Mouse (Mus musculus): Measurements from ENCODE around the gene Zc3h4. TPM values are rescaled to one million over a fixed set of nuclear protein-coding genes. Genes with fewer than 3 reads are reported as not detected.

The Zc3h4 gene
- total RNA-seq, 2 experiments from 2014 or later = 29.0 to 29.9 TPM

GRCm38 (mm10) chr7:16471549-16471948 is 70.8 kb downstream of the Zc3h4 start:
- intact Hi-C loops (cut with DNase I) = no loop called here
- no peak for DNase-seq (ENCODE audit: low spot score)

- intact Hi-C loops (cut with DNase I) = no loop called here
Measured at GRCm38 (mm10) chr7:16472116-16472709, 71.5 kb downstream of the Zc3h4 start.

DNA sequence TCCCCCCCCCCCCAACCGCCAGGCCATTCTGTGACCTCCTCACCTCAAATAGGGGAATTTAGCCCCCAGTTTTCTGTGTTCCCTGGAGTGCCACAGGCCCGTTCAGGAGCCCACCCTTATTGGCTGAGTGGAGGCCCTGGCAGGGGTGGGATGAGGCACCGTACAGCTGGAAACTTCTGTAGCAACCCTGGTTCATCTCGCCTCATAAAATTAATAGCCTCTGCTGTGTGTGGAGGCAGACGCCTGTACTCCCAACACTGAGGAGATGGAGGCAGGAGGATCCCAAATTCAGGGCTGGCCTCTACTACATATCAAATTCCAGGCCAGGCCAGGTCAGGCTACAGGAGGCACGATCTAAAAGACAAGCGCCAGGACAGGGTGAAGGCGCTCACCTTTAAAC is 73.1 kb downstream of the Zc3h4 start:
- intact Hi-C loops (cut with DNase I) = no loop called here

More at GRCm38 (mm10) chr7:16472116-16472709, 71.5 kb downstream of the Zc3h4 start:
- DNase-seq (ENCODE audit: low spot score) = no peak

DNA sequence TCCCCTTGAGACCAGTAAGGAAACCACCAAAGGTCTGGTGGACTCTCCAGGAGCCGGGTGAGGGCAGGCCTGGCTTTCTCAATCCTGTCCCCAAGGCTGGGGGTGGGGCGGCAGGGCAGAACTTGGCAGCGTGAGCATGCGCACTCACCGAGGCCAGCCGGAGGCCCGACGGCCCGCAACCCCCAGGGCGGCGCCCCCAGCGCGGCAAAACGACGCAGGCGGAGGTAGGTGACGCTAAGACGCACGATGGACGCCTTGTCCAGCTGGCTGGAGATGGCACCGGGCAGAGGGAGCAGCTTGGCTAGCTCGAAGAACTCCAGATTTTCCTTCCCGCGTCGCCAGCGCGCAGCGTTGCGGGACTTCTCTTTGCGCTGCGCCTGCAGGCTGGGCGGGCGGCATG is 73.7 kb downstream of the Zc3h4 start:
- no peak for DNase-seq (ENCODE audit: low spot score)
- intact Hi-C loops (cut with DNase I) = no loop called here

More for the DNA sequence above, 73.1 kb downstream of the Zc3h4 start:
- DNase-seq (ENCODE audit: low spot score) = no peak

DNA sequence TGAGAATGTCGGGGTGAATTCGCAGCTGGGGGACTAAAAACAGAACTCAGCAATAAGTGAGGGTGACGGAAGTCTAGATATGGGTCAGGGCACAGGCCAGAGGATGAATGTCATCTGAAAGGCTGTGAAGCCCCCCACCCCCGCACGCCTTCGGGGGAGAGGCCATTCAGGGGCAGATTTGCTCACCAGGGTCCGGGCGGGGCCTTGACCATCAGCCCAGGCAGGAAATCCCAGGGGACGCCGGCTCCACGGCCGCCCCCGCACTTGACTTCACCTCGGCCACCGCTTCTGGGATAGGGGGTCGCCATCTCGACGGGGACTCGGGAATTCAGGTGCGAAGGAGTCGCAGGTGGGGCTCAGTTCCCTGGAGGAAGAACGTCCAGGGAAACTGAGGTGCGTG is 74.6 kb downstream of the Zc3h4 start:
- intact Hi-C loops (cut with DNase I) = no loop called here
- DNase-seq (ENCODE audit: low spot score) = no peak

- intact Hi-C loops (cut with DNase I) = no loop called here
Measured at GRCm38 (mm10) chr7:16475764-16476599, 75.3 kb downstream of the Zc3h4 start.

GRCm38 (mm10) chr7:16476600-16476989 is 75.9 kb downstream of the Zc3h4 start:
- intact Hi-C loops (cut with DNase I) = no loop called here
- DNase-seq (ENCODE audit: low spot score) = no peak

More at GRCm38 (mm10) chr7:16475764-16476599, 75.3 kb downstream of the Zc3h4 start:
- no peak for DNase-seq (ENCODE audit: low spot score)

- no peak for DNase-seq (ENCODE audit: low spot score)
- intact Hi-C loops (cut with DNase I) = no loop called here
Measured at GRCm38 (mm10) chr7:16477628-16478027, 76.9 kb downstream of the Zc3h4 start, which contains the start of gene Npas1. Npas1 (minus strand) TSS chr7:16477728.

Other genes starting within 250 kb of the Zc3h4 start
- gene Meis3, start 225.8 kb upstream of the Zc3h4 start, total RNA-seq (2021) = 1 to 10 TPM; 4.4 to 5.3 TPM
- 1 to 10 TPM; 8.3 TPM for gene Dhx34, start 178.9 kb upstream of the Zc3h4 start, total RNA-seq (2021)
- gene C5ar2, start 156.8 kb upstream of the Zc3h4 start, total RNA-seq (2021) = 1 to 10 TPM; 1.4 to 1.9 TPM
- 1 to 10 TPM; 5.1 to 6.5 TPM for gene C5ar1, start 141.4 kb upstream of the Zc3h4 start, total RNA-seq (2021)
- 10 to 100 TPM; 13.7 to 15.0 TPM for gene Inafm1, start 127.3 kb upstream of the Zc3h4 start, total RNA-seq (2021)
- 10 to 100 TPM; 30.7 to 35.3 TPM for gene Ccdc9, start 114.1 kb upstream of the Zc3h4 start, total RNA-seq (2021)
- gene Bbc3, start 92.5 kb upstream of the Zc3h4 start, total RNA-seq (2021) = 1 to 10 TPM; 3.7 to 4.7 TPM
- gene Sae1, start 13.1 kb upstream of the Zc3h4 start, total RNA-seq (2021) = 10 to 100 TPM; 35.2 to 37.2 TPM
- 10 to 100 TPM; 82.2 to 88.1 TPM for gene Tmem160, start 51.9 kb downstream of the Zc3h4 start, total RNA-seq (2021)
- gene Npas1, start 76.8 kb downstream of the Zc3h4 start, total RNA-seq (2021) = not detected
- 10 to 100 TPM; 34.2 to 35.8 TPM for gene Arhgap35, start 214.1 kb downstream of the Zc3h4 start, total RNA-seq (2021)